Mouse (Mus musculus) G1E-ER4 (cell line): ENCODE data around the gene Anks1. TPM values are rescaled to one million over a fixed set of nuclear protein-coding genes. Genes with fewer than 3 reads are reported as not detected.

Source experiments
- GATA1 ChIP-seq: IDR thresholded peaks from one replicate; pipeline ENCODE4 v1.8.0; 2012; ENCODE audit warnings: low read length, inconsistent platforms
- polyA plus RNA-seq: library from polyadenylated mRNA; stranded (reverse); fragments of >175 nt; gene quantifications from 2 replicates; pipeline ENCODE4 v1.2.3, GENCODE M21; 2012

Anks1 gene
- polyA plus RNA-seq, 1 experiment, result 13.2 TPM

- TF ChIP-seq GATA1, result no peak
Measured at GRCm38 (mm10) chr17:28000851-28001250, 91.7 kb downstream of the Anks1 start.

- TF ChIP-seq GATA1, result no peak
Measured at GRCm38 (mm10) chr17:28005393-28005792, 96.3 kb downstream of the Anks1 start.

GRCm38 (mm10) chr17:28006208-28006607 is 97.1 kb downstream of the Anks1 start:
- TF ChIP-seq GATA1, result no peak

- TF ChIP-seq GATA1, result no peak
Measured at GRCm38 (mm10) chr17:28006611-28007010, 97.5 kb downstream of the Anks1 start.

- TF ChIP-seq GATA1, result no peak
Measured at GRCm38 (mm10) chr17:28007179-28007811, 98.2 kb downstream of the Anks1 start.

GRCm38 (mm10) chr17:28007857-28008564 is 98.9 kb downstream of the Anks1 start:
- no peak for TF ChIP-seq GATA1

GRCm38 (mm10) chr17:28008565-28008981 is 99.5 kb downstream of the Anks1 start:
- no peak for TF ChIP-seq GATA1

GRCm38 (mm10) chr17:28009066-28009715 is 100.1 kb downstream of the Anks1 start:
- no peak for TF ChIP-seq GATA1

GRCm38 (mm10) chr17:28009716-28010114 is 100.6 kb downstream of the Anks1 start:
- TF ChIP-seq GATA1, result no peak

GRCm38 (mm10) chr17:28010925-28011324 is 101.8 kb downstream of the Anks1 start:
- TF ChIP-seq GATA1, result no peak

GRCm38 (mm10) chr17:28012851-28013250 is 103.7 kb downstream of the Anks1 start:
- no peak for TF ChIP-seq GATA1

GRCm38 (mm10) chr17:28013259-28013875 is 104.3 kb downstream of the Anks1 start:
- no peak for TF ChIP-seq GATA1

GRCm38 (mm10) chr17:28014449-28014848 is 105.3 kb downstream of the Anks1 start:
- no peak for TF ChIP-seq GATA1

GRCm38 (mm10) chr17:28015068-28015730 is 106.1 kb downstream of the Anks1 start:
- no peak for TF ChIP-seq GATA1

- no peak for TF ChIP-seq GATA1
Measured at GRCm38 (mm10) chr17:28016056-28016797, 107.1 kb downstream of the Anks1 start.
